Mouse (Mus musculus) hindbrain, embryonic 11.5 days (tissue): ENCODE measurements around the gene Srbd1. TPM values are rescaled to one million over a fixed set of nuclear protein-coding genes. Genes with fewer than 3 reads are reported as not detected.

Source experiments
- polyA plus RNA-seq: library from polyadenylated mRNA; unstranded; fragments of >200 nt; fragmentation: Nextera tagmentation; extraction: Ambion mirVana; gene quantifications from 2 replicates; pipeline ENCODE4 v1.2.1, GENCODE M21; 2014

The Srbd1 gene
- polyA plus RNA-seq, 1 experiment from 2014 or later, result 12.6 TPM

Other genes starting within 250 kb of the Srbd1 start
- 7.3 and 7.4 TPM in 2 replicates for gene Prkce, start 22.6 kb upstream of the Srbd1 start, polyA plus RNA-seq